Mouse (Mus musculus) ES-E14 (cell line): ENCODE results near the gene Arpc3. TPM values are rescaled to one million over a fixed set of nuclear protein-coding genes. Genes with fewer than 3 reads are reported as not detected.
A peak's percentile ranks its signal among the peaks of the same experiment; 100 is the strongest.

ENCODE experiments used
- DNase-seq: peaks from one replicate; pipeline ENCODE4 v3.0.0-alpha.2; 2013; ENCODE audit warnings: low read depth, low spot score
- H3K27ac ChIP-seq: 2 replicates; pipeline ENCODE4 v1.5.1; 2012; ENCODE audit warnings: low read depth, mild to moderate bottlenecking, low read length, moderate library complexity, mixed read lengths; ENCODE audit not compliant: poor library complexity, insufficient read depth, severe bottlenecking
- H3K36me3 ChIP-seq: 2 replicates; pipeline ENCODE4 v1.6.1; 2012; ENCODE audit warnings: mild to moderate bottlenecking, low read length, moderate library complexity, mixed read lengths; ENCODE audit not compliant: control insufficient read depth, poor library complexity, insufficient read depth, severe bottlenecking
- H3K4me1 ChIP-seq, 2 experiments: fragments of 150-350 bp in 1 of 2; sonication (generic) in 1 of 2; 2 replicates each; pipeline ENCODE4 v1.6.1; 2012; ENCODE audit warnings: low read length in 2 of 2, mild to moderate bottlenecking in 1 of 2, mixed read lengths in 1 of 2; ENCODE audit not compliant: control insufficient read depth in 2 of 2, insufficient read depth in 2 of 2, poor library complexity in 1 of 2
- H3K4me3 ChIP-seq, 2 experiments: fragments of 150-350 bp in 1 of 2; sonication (generic) in 1 of 2; 2 replicates each; pipeline ENCODE4 v1.5.1; 2012; ENCODE audit warnings: low read length in 2 of 2, low read depth in 1 of 2, mild to moderate bottlenecking in 1 of 2, mixed read lengths in 1 of 2; ENCODE audit not compliant: insufficient read depth in 1 of 2, poor library complexity in 1 of 2, severe bottlenecking in 1 of 2
- H3K9ac ChIP-seq: 2 replicates; pipeline ENCODE4 v1.6.1; 2012; ENCODE audit warnings: low read depth, mild to moderate bottlenecking, low read length, mixed read lengths; ENCODE audit not compliant: poor library complexity, insufficient read depth, severe bottlenecking
- H3K9me3 ChIP-seq: fragments of 150-350 bp; sonication (generic); 2 replicates; pipeline ENCODE4 v1.6.1; 2012; ENCODE audit warnings: low read depth, mild to moderate bottlenecking, low read length; ENCODE audit not compliant: control insufficient read depth, insufficient read depth
- CHD2 ChIP-seq: IDR thresholded peaks from 2 replicates; pipeline ENCODE4 v1.6.1; 2014; ENCODE audit warnings: mild to moderate bottlenecking, low read depth, low read length, inconsistent platforms
- HCFC1 ChIP-seq: IDR thresholded peaks from 2 replicates; pipeline ENCODE4 v1.6.1; 2012; ENCODE audit warnings: low read length, inconsistent platforms, borderline replicate concordance; ENCODE audit not compliant: insufficient read depth
- MAFK ChIP-seq: IDR thresholded peaks from 2 replicates; pipeline ENCODE4 v1.6.1; 2014; ENCODE audit warnings: mild to moderate bottlenecking, low read depth, low read length, inconsistent platforms; ENCODE audit not compliant: insufficient read depth
- ZC3H11A ChIP-seq: IDR thresholded peaks from 2 replicates; pipeline ENCODE4 v1.6.1; 2012; ENCODE audit warnings: low read depth, mild to moderate bottlenecking, inconsistent platforms, low read length, borderline replicate concordance
- ZNF384 ChIP-seq: IDR thresholded peaks from 2 replicates; pipeline ENCODE4 v1.6.1; 2012; ENCODE audit warnings: low read depth, low read length, inconsistent platforms
- in situ Hi-C, 2 experiments: fragments of 600-800 bp; cut with MboI; formaldehyde crosslinking; loops; one replicate each; pipeline ENCODE4 v1.15.1; 2025; ENCODE audit warnings: low sequenced_read_pairs in 2 of 2, inconsistent platforms in 1 of 2; ENCODE audit not compliant: unreplicated experiment in 2 of 2
- total RNA-seq: library from RNA; depleted of rRNA; stranded (reverse); fragments of 300-350 nt; gene quantifications from 2 replicates; pipeline ENCODE4 v1.2.3, GENCODE M21; 2012

Gene Arpc3
- total RNA-seq, 1 experiment: 165 TPM

DNA sequence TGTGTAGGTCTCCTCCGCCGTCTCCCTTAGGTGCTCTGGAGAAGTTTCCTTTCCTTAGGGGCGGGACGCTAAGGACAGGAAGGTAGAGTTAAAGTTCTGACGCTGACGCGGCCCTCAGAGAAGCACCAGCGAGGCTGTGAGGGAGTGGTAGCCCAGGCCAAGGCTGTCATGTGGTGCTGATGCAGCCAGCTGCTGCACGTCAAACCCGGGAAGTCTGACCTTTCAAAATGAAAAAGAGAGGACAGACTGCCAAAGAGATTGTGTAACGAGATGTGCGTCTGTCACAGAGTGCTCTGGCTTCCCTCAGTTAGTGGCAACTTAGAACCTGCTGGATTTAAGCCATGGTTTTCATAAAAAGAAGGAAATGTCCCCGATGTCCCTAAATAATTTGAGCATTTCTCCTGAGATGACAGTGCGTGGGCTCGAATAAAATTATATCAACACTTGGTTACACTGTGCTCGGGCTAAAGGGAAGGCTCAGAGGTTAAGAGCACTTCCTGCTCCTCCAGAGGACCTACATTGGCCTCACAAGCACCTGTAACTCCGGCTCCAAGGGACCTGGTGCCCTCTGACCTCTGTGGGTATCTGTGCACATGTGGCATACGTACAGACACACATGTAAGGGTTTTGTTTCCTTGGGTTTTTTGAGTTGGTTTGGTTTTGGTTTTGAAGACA, 9.1 kb downstream of the Arpc3 start:
- in situ Hi-C loops: loop anchor here in 1 of 2 experiments (10.0 kb wide), 1 partner anchor 234 kb away; no protein-coding TSS in a partner anchor
- peaks cover 32% of the 10 kb centered on the region for H3K36me3 ChIP-seq
- no peak overlapping the region for H3K9ac ChIP-seq

DNA sequence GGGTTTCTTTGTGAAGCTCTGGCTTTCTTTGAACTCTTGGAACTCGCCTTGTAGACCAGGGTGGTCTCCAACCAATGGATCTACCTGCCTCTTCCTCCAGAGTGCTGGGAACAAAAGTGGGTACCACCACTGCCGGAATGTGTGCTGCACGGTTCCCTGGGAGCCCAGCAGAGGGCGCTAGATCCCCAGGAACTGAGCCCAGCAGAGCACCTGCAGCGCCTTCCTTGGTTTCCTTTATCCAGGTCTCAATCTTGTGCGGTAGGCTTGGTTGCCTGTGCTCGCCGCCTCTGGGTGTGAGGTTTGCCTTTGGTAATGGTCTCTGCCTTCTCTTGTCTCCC, 9.6 kb downstream of the Arpc3 start:
- Histone ChIP-seq H3K9ac (no peak overlapping the region), H3K4me3 (no peak overlapping the region), H3K4me1 (no peaks in the 10 kb centered on the region), H3K27ac (no peak overlapping the region), H3K9me3 (no peaks in the 10 kb centered on the region), H3K36me3 (peaks cover 32% of the 10 kb centered on the region)
- no peak for DNase-seq
- in situ Hi-C loops: loop anchor here in 1 of 2 experiments (10.0 kb wide), 1 partner anchor 234 kb away; no protein-coding TSS in a partner anchor
- TF ChIP-seq HCFC1 (no peak), CHD2 (no peak), ZC3H11A (peak; percentile 74; the same call in 1 of the 2 replicates)

More for the DNA sequence above, 9.1 kb downstream of the Arpc3 start:
- TF ChIP-seq ZC3H11A: no peak
- no peak for TF ChIP-seq CHD2
- no peak for TF ChIP-seq HCFC1
- no peak for TF ChIP-seq MAFK
- TF ChIP-seq ZNF384: no peak
- Histone ChIP-seq H3K4me1 (no peaks in the 10 kb centered on the region), H3K9me3 (no peaks in the 10 kb centered on the region), H3K27ac (no peak overlapping the region), H3K4me3 (peak overlapping the region in 1 of 2 experiments; percentile 11; a peak in 1 of 4 replicates)
- no peak for DNase-seq

DNA sequence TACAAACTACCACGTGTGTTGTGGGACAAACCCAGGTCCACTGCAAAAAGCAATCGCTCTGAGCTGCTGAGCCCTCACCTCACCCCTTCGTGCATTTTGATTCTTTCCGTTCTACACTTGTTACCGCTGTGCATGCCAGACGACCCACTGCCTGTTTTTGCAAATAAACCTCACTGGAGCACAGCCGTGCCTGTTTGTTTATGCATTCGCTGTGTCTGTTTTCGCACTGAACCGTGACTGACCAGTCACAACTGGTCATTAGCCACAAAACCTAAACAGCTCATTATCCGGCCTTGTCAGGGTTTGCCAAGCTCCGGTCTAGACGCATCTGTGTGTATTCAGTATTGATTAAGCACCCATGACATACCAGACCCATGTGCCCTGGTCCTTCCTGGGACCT, 10.5 kb downstream of the Arpc3 start:
- no peaks in the 10 kb centered on the region for H3K9me3 ChIP-seq
- in situ Hi-C loops: loop anchor here in 1 of 2 experiments (10.0 kb wide), 1 partner anchor 233 kb away; no protein-coding TSS in a partner anchor
- no peak overlapping the region for H3K4me3 ChIP-seq
- no peak for DNase-seq
- peaks cover 35% of the 10 kb centered on the region for H3K36me3 ChIP-seq
- no peak overlapping the region for H3K9ac ChIP-seq
- no peak overlapping the region for H3K27ac ChIP-seq
- H3K4me1 ChIP-seq: no peaks in the 10 kb centered on the region
- TF ChIP-seq ZC3H11A (no peak), HCFC1 (no peak), MAFK (no peak), ZNF384 (no peak), CHD2 (no peak)

DNA sequence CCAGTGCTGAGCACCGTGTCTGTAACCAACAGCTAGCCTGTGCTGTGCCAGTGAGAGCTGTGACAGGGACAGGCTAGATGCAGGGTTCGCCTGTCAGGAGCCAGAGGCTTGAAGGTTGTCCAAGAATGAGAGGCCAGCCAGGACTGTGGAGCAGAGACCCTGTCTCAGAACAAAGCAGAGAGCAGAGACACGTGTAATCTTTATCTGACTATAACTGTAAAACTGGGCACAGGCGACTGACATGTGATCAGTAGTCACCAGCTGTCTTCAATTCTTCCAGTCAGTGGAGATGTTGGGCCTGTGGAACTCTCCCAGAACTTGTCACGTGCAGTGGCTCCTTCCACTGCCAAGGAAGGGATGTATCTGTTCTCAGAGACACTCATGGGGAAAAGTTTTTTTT, 11.1 kb downstream of the Arpc3 start:
- no peaks in the 10 kb centered on the region for H3K9me3 ChIP-seq
- H3K4me1 ChIP-seq: no peaks in the 10 kb centered on the region
- H3K27ac ChIP-seq: no peak overlapping the region
- TF ChIP-seq HCFC1: no peak
- peaks cover 35% of the 10 kb centered on the region for H3K36me3 ChIP-seq
- DNase-seq: no peak
- no peak overlapping the region for H3K9ac ChIP-seq
- in situ Hi-C loops: loop anchor here in 1 of 2 experiments (10.0 kb wide), 1 partner anchor 232 kb away; no protein-coding TSS in a partner anchor
- H3K4me3 ChIP-seq: no peak overlapping the region

DNA sequence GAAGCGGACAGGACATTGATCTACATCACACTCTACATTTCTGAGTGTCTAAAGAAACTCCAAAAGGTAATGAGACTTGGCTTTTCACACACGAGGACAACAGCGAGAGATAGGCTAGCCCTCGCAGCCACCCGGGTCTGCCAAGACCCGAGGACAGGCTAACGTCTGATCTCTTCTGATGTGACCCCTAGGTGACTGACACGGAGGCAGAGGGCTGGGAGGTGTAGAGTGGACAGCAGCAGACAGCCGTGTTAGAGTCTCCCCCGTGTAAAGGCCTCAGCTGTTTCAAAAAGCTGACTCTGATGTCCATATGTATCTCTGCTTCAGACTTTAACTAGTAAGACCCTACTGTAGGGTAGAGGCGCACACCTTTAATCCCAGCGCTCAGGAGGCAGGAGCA, 11.7 kb downstream of the Arpc3 start:
- Histone ChIP-seq H3K27ac (no peak overlapping the region), H3K4me3 (no peak overlapping the region), H3K9me3 (no peaks in the 10 kb centered on the region), H3K36me3 (peaks cover 35% of the 10 kb centered on the region), H3K4me1 (no peaks in the 10 kb centered on the region), H3K9ac (no peak overlapping the region)
- in situ Hi-C loops: loop anchor here in 1 of 2 experiments (10.0 kb wide), 1 partner anchor 231 kb away; no protein-coding TSS in a partner anchor
- DNase-seq: no peak
- TF ChIP-seq HCFC1 (no peak), ZNF384 (no peak), MAFK (no peak), ZC3H11A (no peak), CHD2 (no peak)
